Mouse (Mus musculus): Measurements from ENCODE around the gene Pogk. TPM values are rescaled to one million over a fixed set of nuclear protein-coding genes. Genes with fewer than 3 reads are reported as not detected.

The Pogk gene
- polyA plus RNA-seq, 1 experiment from 2014 or later, result 10.4 TPM

DNA sequence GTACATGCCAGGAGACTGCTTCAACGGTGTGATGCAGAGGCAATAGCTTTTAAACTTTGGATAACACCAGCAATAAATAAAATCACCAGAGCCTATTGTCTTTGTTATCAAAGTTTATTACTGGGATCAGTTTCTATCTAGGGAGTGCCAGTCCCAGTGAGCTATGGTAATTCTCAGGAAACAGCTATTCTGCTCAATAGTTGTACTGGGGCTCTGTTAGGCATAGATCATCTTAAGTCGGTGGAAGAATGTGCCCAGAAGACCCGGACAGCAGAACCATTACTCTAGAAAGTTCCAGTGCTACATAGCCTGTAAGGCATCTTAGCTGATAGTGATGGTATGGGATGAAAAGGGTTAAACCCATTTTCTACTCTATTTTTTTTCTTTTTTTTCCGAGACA, 14.9 kb downstream of the Pogk start:
- Histone ChIP-seq H3K9me3 (no peaks in the 10 kb centered on the region), H3K9ac (no peak overlapping the region), H3K27me3 (replicated peaks) (no peaks in the 10 kb centered on the region), H3K36me3 (peaks cover 26% of the 10 kb centered on the region), H3K4me3 (replicated peaks) (no peak overlapping the region), H3K4me1 (replicated peaks) (no peaks in the 10 kb centered on the region), H3K4me2 (replicated peaks) (no peak overlapping the region), H3K27ac (no peak overlapping the region)
- WGBS, result 36% methylated on average over 4 of the region's 4 CpGs
- peak; percentile 44 for ATAC-seq

- H3K9me3 ChIP-seq, result no peaks in the 10 kb centered on the region
- no peaks in the 10 kb centered on the region for H3K27me3 ChIP-seq (replicated peaks)
- H3K4me3 ChIP-seq (replicated peaks), result no peak overlapping the region
- peaks cover 38% of the 10 kb centered on the region for H3K36me3 ChIP-seq
- no peak overlapping the region for H3K27ac ChIP-seq
- H3K4me2 ChIP-seq (replicated peaks), result no peak overlapping the region
- no peak overlapping the region for H3K9ac ChIP-seq
- WGBS, result 92% methylated on average over 6 of the region's 6 CpGs
- no peak for ATAC-seq
- H3K4me1 ChIP-seq (replicated peaks), result no peaks in the 10 kb centered on the region
Observed at GRCm38 (mm10) chr1:166391671-166392070, 18.0 kb downstream of the Pogk start.

DNA sequence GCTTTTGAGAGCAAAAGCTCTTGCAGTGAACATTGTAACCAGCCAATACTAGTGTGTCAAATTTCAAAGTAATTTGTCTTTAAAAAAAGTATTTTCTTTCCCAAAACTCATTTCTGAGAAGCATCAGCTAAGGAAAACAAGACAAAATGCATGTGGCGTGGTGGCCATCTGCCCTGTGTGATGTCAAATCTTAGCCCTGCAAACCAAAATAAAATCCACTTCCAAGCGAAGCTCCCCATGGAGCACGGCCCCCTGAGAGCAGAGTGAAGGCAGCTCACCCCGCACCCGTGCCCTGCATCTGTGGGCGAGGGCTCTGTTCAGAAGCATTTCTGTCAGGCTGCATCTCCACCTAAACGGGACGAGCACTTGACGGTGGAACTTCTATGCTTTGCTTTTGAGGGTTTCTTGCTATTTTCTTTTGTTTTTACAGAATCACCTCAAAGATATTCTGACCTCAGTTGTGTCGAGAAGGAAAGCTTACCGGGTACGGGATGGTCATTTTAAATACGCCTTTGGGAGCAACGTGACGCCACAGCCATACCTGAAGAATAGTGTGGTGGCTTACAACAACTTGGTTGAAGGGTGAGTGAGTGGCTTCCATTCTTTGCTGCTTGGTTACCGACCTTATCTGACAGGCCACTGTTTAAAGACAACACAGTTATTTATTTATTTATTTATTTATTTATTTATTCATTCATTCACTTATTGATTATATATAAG, 20.1 kb downstream of the Pogk start:
- Histone ChIP-seq H3K4me1 (replicated peaks) (no peaks in the 10 kb centered on the region), H3K9me3 (no peaks in the 10 kb centered on the region), H3K4me2 (replicated peaks) (no peak overlapping the region), H3K27ac (no peak overlapping the region), H3K27me3 (replicated peaks) (no peaks in the 10 kb centered on the region), H3K36me3 (peaks cover 41% of the 10 kb centered on the region), H3K4me3 (replicated peaks) (no peak overlapping the region), H3K9ac (no peak overlapping the region)
- WGBS, result 91% methylated on average over 16 of the region's 16 CpGs
- ATAC-seq, result no peak

DNA sequence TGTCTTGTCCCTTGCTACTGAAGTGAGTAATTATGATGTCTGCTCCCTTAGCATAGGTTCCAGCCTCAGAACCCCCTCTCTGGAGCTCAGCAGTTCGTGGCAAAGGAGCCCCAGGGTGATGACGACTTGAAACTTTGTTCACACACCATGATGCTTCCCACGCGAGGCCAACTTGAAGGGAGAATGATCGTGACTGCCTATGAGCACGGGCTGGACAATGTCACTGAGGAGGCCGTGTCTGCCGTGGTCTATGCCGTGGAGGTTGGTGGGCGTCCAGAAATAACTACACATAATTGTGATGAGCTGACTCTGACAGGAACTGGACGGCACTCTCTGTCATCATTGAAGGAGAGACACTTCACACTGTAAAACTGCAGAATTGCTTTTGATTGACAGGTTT, 21.2 kb downstream of the Pogk start:
- 90% methylated on average over 11 of the region's 11 CpGs for WGBS
- Histone ChIP-seq H3K27ac (no peak overlapping the region), H3K36me3 (peaks cover 41% of the 10 kb centered on the region), H3K4me3 (replicated peaks) (no peak overlapping the region), H3K4me1 (replicated peaks) (no peaks in the 10 kb centered on the region), H3K9ac (no peak overlapping the region), H3K4me2 (replicated peaks) (no peak overlapping the region), H3K9me3 (no peaks in the 10 kb centered on the region), H3K27me3 (replicated peaks) (no peaks in the 10 kb centered on the region)
- no peak for ATAC-seq

GRCm38 (mm10) chr1:166385431-166385830, 24.2 kb downstream of the Pogk start:
- WGBS, result 85% methylated on average over 5 of the region's 5 CpGs
- peaks cover 30% of the 10 kb centered on the region for H3K36me3 ChIP-seq

DNA sequence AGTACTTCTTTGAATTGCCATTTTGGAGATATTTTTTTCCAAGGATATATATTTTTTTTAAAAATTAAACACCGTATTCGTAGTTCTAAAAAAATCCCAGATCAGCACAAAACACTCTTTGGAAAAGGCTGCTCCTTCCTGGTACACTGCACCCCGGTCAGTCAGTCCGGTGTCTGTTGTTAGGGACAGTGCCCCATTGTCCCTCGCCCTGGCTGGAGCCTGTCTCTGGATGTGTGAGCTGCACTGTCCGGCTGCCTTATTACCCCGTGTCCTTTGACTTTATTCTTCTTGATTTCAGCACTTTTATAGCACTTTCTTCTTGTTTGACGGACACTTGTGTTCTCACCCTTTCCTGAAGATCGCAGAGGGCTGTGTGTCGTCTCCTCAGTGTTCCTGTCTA, 25.0 kb downstream of the Pogk start:
- H3K4me1 ChIP-seq (replicated peaks), result peaks cover 14% of the 10 kb centered on the region
- WGBS, result 90% methylated on average over 10 of the region's 10 CpGs
- no peak overlapping the region for H3K27ac ChIP-seq
- H3K9ac ChIP-seq, result no peak overlapping the region
- ATAC-seq, result no peak
- H3K27me3 ChIP-seq (replicated peaks), result no peaks in the 10 kb centered on the region
- no peaks in the 10 kb centered on the region for H3K9me3 ChIP-seq
- no peak overlapping the region for H3K4me2 ChIP-seq (replicated peaks)
- H3K4me3 ChIP-seq (replicated peaks), result no peak overlapping the region
- peaks cover 26% of the 10 kb centered on the region for H3K36me3 ChIP-seq

More at GRCm38 (mm10) chr1:166385431-166385830, 24.2 kb downstream of the Pogk start:
- no peak for ATAC-seq
- H3K4me3 ChIP-seq (replicated peaks), result no peak overlapping the region
- no peaks in the 10 kb centered on the region for H3K9me3 ChIP-seq
- no peak overlapping the region for H3K9ac ChIP-seq
- no peak overlapping the region for H3K4me2 ChIP-seq (replicated peaks)
- no peaks in the 10 kb centered on the region for H3K27me3 ChIP-seq (replicated peaks)
- no peak overlapping the region for H3K27ac ChIP-seq
- peaks cover 12% of the 10 kb centered on the region for H3K4me1 ChIP-seq (replicated peaks)

GRCm38 (mm10) chr1:166382626-166383025, 27.0 kb downstream of the Pogk start:
- Histone ChIP-seq H3K4me3 (replicated peaks) (no peak overlapping the region), H3K27ac (no peak overlapping the region), H3K27me3 (replicated peaks) (no peaks in the 10 kb centered on the region), H3K36me3 (0 out of 2 replicates have a peak, but pooled peaks cover 11% of the 10 kb centered on the region), H3K9ac (no peak overlapping the region), H3K4me1 (replicated peaks) (peaks cover 14% of the 10 kb centered on the region), H3K9me3 (no peaks in the 10 kb centered on the region), H3K4me2 (replicated peaks) (no peak overlapping the region)
- ATAC-seq, result no peak
- 77% methylated on average over 4 of the region's 4 CpGs for WGBS

DNA sequence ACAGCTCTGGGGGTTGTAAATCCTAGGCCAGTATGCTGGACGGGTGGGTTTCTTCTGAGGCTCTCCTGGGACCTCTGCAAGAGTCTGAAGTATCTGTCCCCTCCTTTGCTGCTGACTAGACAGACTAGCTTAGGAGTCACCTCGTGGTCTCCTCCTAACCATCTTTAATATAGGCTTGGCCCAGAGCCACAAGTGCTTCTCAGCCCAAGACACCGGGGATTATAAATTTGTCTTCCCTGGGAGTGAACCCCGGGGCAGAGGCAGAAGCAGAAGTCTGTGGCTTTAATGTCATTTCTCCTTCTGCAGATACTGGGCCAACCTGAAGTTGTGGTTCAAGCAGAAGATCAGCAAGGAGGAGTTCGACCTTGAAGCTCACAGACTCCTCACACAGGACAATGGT, 27.8 kb downstream of the Pogk start:
- H3K4me3 ChIP-seq (replicated peaks), result no peak overlapping the region
- H3K27me3 ChIP-seq (replicated peaks), result no peaks in the 10 kb centered on the region
- peak overlapping the region; percentile 22; the same call in 1 of the 2 replicates for H3K9ac ChIP-seq
- no peak overlapping the region for H3K27ac ChIP-seq
- 0 out of 2 replicates have a peak, but pooled peaks cover 7% of the 10 kb centered on the region for H3K36me3 ChIP-seq
- H3K4me2 ChIP-seq (replicated peaks), result no peak overlapping the region
- 55% methylated on average over 5 of the region's 5 CpGs for WGBS
- peaks cover 14% of the 10 kb centered on the region for H3K4me1 ChIP-seq (replicated peaks)
- no peaks in the 10 kb centered on the region for H3K9me3 ChIP-seq
- no peak for ATAC-seq

DNA sequence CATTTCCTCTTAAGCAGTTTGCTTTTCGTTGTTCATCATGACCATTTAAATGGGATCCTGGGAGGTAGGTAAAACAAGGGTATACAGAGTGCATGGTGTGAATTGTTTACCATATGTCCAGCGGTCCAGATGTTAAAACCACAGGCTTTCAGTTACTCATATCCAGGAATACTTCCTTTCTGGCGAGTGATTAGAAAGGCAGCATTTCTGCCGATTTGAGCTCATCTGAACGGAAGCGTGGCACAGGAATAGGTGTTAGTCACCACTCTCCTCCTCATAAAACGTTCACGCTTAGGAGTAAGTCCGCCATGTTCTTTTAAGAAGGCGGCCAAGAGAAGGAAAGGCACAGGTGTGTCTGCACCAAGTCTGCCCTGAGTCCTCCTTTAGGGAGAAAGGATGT, 28.3 kb downstream of the Pogk start:
- no peak for ATAC-seq
- Histone ChIP-seq H3K9me3 (no peaks in the 10 kb centered on the region), H3K27ac (no peak overlapping the region), H3K4me1 (replicated peaks) (peaks cover 14% of the 10 kb centered on the region), H3K27me3 (replicated peaks) (no peaks in the 10 kb centered on the region), H3K4me2 (replicated peaks) (no peak overlapping the region), H3K36me3 (0 out of 2 replicates have a peak, but pooled peaks cover 3% of the 10 kb centered on the region), H3K9ac (peak overlapping the region; percentile 22; the same call in 1 of the 2 replicates), H3K4me3 (replicated peaks) (no peak overlapping the region)
- 82% methylated on average over 10 of the region's 10 CpGs for WGBS

- H3K4me2 ChIP-seq (replicated peaks), result peak overlapping the region; percentile 73
- peaks cover 14% of the 10 kb centered on the region for H3K4me1 ChIP-seq (replicated peaks)
- WGBS, result under 1% methylated on average over 41 of the region's 41 CpGs
- H3K27me3 ChIP-seq (replicated peaks), result no peaks in the 10 kb centered on the region
- H3K36me3 ChIP-seq, result 0 out of 2 replicates have a peak, but pooled peaks cover 3% of the 10 kb centered on the region
- H3K4me3 ChIP-seq (replicated peaks), result peak overlapping the region; percentile 84
- H3K9me3 ChIP-seq, result no peaks in the 10 kb centered on the region
- H3K9ac ChIP-seq, result peak overlapping the region; percentile 96
- ATAC-seq, result peak; percentile 56
- peak overlapping the region; percentile 85 for H3K27ac ChIP-seq
Observed at GRCm38 (mm10) chr1:166379630-166380231, 29.9 kb downstream of the Pogk start.

DNA sequence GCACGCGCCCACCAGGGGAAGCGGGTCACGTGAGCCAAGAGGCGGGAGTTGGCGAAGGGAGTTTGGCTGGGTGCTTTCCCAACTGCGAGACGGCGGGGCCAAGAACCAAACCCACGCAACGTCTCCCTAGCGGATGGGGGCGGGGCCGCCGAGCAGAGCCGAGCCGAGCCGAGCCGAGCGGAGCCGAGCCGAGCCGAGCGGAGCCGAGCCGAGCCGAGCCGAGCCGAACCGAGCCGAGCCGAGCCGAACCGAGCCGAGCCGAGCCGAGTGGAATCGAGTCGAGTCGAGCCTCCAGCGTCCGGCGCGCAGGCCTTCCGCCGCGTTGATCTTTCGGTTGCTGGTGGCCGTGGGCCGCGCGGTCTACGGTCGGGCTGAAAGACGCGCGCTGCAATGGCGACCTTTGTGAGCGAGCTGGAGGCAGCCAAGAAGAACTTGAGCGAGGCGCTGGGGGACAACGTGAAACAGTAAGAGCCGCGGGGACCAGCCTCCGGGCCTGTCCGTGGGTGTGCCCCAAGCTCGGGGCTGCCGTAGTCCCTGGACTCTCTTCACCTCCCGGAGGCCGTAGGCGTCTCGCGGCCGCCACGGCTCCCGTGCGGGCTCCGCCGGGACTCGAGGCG, 30.5 kb downstream of the Pogk start, which contains the start of gene Tada1:
Gene Tada1 (plus strand): TSS at position 85 of the 617 bp plus-strand sequence.
- peak; percentile 94 for ATAC-seq
- Histone ChIP-seq H3K27ac (peak within 1 kb of the TSS; percentile 90), H3K9ac (peak within 1 kb of the TSS; percentile 96), H3K36me3 (0 out of 2 replicates have a peak, but pooled peaks cover 3% of the 10 kb centered on the region), H3K9me3 (no peaks in the 10 kb centered on the region), H3K4me2 (replicated peaks) (peak within 1 kb of the TSS; percentile 73), H3K4me3 (replicated peaks) (peak within 1 kb of the TSS; percentile 84), H3K27me3 (replicated peaks) (no peaks in the 10 kb centered on the region), H3K4me1 (replicated peaks) (peaks cover 14% of the 10 kb centered on the region)
- WGBS, result under 1% methylated on average over 81 of the region's 81 CpGs

DNA sequence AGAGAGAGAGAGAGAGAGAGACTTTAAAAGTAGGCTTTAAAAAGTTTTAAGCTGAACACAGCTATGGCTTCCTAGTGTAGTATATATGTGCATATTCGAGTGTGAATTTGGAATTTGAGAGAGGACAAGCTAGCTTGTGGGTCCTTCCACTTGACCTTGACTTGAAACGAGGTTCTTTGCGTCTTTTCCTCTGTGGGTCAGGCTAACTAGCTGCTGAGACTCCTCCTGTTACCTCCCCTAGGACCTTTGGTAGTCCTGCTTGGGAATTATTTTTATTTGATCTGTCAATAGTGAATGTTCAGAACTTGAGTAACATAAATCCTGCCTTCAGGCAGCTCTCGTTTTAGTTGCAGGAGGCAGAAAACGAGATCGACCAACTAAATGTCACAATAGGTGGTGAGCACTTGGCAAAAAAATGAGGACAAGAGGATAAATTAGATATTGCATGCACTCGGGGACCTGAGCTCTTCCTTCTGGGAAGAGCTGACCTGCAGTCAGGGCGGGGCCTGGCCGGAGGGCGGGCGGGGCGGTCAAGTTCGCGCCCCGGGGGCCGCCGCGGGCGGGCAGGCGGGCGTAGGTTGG, 31.1 kb downstream of the Pogk start:
- peak overlapping the region; percentile 84 for H3K4me3 ChIP-seq (replicated peaks)
- no peak; the same call in 1 of the 2 replicates for ATAC-seq
- H3K27ac ChIP-seq, result peak overlapping the region; percentile 90
- peak overlapping the region; percentile 70 for H3K4me2 ChIP-seq (replicated peaks)
- peaks cover 14% of the 10 kb centered on the region for H3K4me1 ChIP-seq (replicated peaks)
- H3K27me3 ChIP-seq (replicated peaks), result no peaks in the 10 kb centered on the region
- WGBS, result 4% methylated on average over 21 of the region's 21 CpGs
- no peaks in the 10 kb centered on the region for H3K9me3 ChIP-seq
- H3K9ac ChIP-seq, result peak overlapping the region; percentile 70
- H3K36me3 ChIP-seq, result 0 out of 2 replicates have a peak, but pooled peaks cover 3% of the 10 kb centered on the region

Measured in intestine, embryonic 15.5 days (tissue).